Mouse (Mus musculus): ENCODE measurements around the gene Tex45. TPM values are rescaled to one million over a fixed set of nuclear protein-coding genes. Genes with fewer than 3 reads are reported as not detected.
A peak's percentile ranks its signal among the peaks of the same experiment; 100 is the strongest.

Tex45 gene
- total and polyA plus RNA-seq, 3 experiments, result 0.11 TPM; not detected in 2

DNA sequence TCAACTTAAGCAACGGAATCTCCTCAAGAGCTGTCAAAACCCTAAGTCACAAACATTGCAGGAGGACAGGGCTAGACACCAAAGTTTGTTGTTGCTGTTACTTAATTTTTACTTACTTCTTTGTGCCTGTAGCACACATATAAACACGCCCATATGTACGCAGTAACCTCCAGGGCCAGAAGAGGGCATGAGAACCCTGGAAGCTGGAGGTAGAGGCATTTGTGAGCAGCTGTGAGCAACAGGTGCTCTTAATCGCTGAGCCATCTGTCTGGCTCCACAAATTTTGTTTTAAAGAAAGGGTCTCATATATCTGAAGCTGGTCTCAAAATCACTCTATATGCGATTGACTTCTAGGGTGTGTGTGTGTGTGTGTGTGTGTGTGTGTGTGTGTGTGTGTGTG, 6.4 kb upstream of the Tex45 start:
- peaks cover 36% of the 10 kb centered on the region for H3K36me3 ChIP-seq (replicated peaks)
- ATAC-seq (ENCODE audit: extremely low read depth, insufficient number of reproducible peaks, low FRiP score, poor library complexity, severe bottlenecking), result peak; percentile 46; the same call in 1 of the 2 replicates
- H3K9me3 ChIP-seq (replicated peaks), result no peaks in the 10 kb centered on the region
- H3K27me3 ChIP-seq (ENCODE audit: insufficient read depth, low read length), result no peaks in the 10 kb centered on the region
- no peak for DNase-seq (ENCODE audit: low spot score)
- H3K4me3 ChIP-seq (ENCODE audit: low read depth, low read length), result no peak overlapping the region
- H3K4me1 ChIP-seq (ENCODE audit: insufficient read depth, low read depth, low read length), result peaks cover 26% of the 10 kb centered on the region
- TF ChIP-seq TAL1 (conservative IDR thresholded peaks at IDR 0.05; ENCODE audit: low read depth, low read length) (no peak), GATA2 (IDR thresholded peaks at IDR 0.05; ENCODE audit: borderline replicate concordance, low read depth, low read length) (no peak), POLR2AphosphoS5 (IDR thresholded peaks at IDR 0.05; ENCODE audit: insufficient replicate concordance, low read depth, low read length) (no peak), CTCF (IDR thresholded peaks at IDR 0.05; ENCODE audit: low read depth, low read length) (no peak; the same call in 1 of the 2 replicates), GATA1 (IDR thresholded peaks at IDR 0.05; ENCODE audit: borderline replicate concordance, low read length) (no peak)

DNA sequence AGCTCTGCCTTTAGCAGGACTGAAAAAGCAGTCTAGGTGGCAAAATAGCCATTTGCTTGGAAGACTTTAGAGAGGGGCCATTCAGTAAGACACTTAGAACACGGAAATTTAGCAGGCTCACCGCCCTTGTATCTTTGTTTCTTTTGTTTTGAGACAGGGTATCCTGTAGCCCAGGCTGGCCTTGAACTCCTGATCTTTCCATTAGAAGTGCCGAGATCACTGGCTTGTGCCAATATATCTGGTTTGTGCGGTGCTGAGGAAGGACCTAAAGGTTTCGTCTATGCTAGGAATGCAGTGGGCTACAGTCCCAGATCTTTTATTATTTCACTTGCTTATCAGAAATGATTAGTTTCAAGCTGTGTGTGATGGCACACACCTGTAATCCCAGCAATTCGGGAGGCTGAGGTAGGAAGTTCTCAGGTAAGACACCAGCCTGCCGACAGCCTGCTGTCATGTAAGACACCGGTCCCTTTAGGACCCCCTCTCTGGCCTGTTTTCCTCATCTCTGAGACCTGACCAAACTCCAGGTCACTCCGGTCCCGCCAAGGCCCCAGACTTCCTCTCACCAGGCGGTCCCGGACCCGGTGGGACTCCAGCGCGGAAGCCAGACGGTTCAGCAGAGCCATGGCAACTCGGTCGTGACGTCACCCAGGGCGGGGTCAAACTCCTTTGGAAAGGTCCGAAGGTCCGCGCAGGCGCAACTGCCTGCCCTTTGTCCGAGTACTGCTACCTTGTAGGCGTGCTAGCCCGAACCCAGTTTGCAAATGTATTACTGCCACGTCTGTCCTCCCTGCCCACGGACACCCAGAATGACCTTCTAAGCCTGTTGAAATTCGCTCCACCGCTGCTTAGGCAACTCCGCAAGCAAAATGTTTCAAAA, 3.4 kb upstream of the Tex45 start, which contains the start of gene Pex11g:
Gene Pex11g, minus strand, starts transcription at position 675 of the 880 bp plus-strand sequence.
- H3K9me3 ChIP-seq (replicated peaks), result no peaks in the 10 kb centered on the region
- DNase-seq (ENCODE audit: low spot score) (peak; percentile 87), ATAC-seq (ENCODE audit: extremely low read depth, insufficient number of reproducible peaks, low FRiP score, poor library complexity, severe bottlenecking) (peak; percentile 95)
- no peak for TF ChIP-seq TAL1 (conservative IDR thresholded peaks at IDR 0.05; ENCODE audit: low read depth, low read length)
- no peak for TF ChIP-seq CTCF (IDR thresholded peaks at IDR 0.05; ENCODE audit: low read depth, low read length)
- TF ChIP-seq POLR2AphosphoS5 (IDR thresholded peaks at IDR 0.05; ENCODE audit: insufficient replicate concordance, low read depth, low read length), result no peak
- TF ChIP-seq GATA2 (IDR thresholded peaks at IDR 0.05; ENCODE audit: borderline replicate concordance, low read depth, low read length), result no peak
- no peak for TF ChIP-seq GATA1 (IDR thresholded peaks at IDR 0.05; ENCODE audit: borderline replicate concordance, low read length)
- peaks cover 13% of the 10 kb centered on the region for H3K36me3 ChIP-seq (replicated peaks)
- peak within 1 kb of the TSS; percentile 73 for H3K4me3 ChIP-seq (ENCODE audit: low read depth, low read length)
- peaks cover 10% of the 10 kb centered on the region for H3K27me3 ChIP-seq (ENCODE audit: insufficient read depth, low read length)
- H3K4me1 ChIP-seq (ENCODE audit: insufficient read depth, low read depth, low read length), result peaks cover 23% of the 10 kb centered on the region

DNA sequence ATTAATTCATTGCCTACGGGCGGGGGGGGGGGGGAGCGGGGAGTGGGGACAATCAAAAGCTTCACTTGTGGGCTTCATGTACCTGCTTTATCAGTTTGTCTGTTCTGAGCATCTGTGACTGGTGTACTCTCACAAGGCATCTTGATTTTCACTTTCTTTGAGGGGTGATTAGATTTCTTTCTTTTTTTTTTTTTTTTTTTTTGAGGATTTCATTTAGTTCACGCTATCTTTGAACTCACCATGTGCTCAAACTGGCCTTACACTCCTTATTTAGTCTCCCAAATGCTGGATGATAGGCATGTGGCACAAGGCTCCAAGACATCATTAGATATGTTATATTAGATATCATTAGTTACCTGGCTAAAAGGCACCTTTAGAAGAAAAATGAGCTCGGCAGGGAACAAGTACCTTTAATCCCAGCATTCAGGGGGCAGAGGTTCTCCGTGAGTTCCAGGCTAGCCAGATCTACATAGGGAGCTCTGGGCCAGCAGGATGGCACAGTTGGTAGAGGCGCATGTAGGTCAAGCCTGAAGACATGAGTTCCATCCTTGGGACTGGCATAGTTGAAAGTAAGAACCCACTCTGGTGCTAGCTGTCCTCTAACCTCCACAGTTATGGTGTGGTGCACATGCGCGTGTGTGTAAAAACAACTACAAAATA, 2.6 kb upstream of the Tex45 start:
- peaks cover 8% of the 10 kb centered on the region for H3K36me3 ChIP-seq (replicated peaks)
- peaks cover 23% of the 10 kb centered on the region for H3K4me1 ChIP-seq (ENCODE audit: insufficient read depth, low read depth, low read length)
- ATAC-seq (ENCODE audit: extremely low read depth, insufficient number of reproducible peaks, low FRiP score, poor library complexity, severe bottlenecking), result no peak
- TF ChIP-seq POLR2AphosphoS5 (IDR thresholded peaks at IDR 0.05; ENCODE audit: insufficient replicate concordance, low read depth, low read length) (no peak), TAL1 (conservative IDR thresholded peaks at IDR 0.05; ENCODE audit: low read depth, low read length) (no peak), GATA1 (IDR thresholded peaks at IDR 0.05; ENCODE audit: borderline replicate concordance, low read length) (no peak), CTCF (IDR thresholded peaks at IDR 0.05; ENCODE audit: low read depth, low read length) (no peak), GATA2 (IDR thresholded peaks at IDR 0.05; ENCODE audit: borderline replicate concordance, low read depth, low read length) (no peak)
- H3K9me3 ChIP-seq (replicated peaks), result no peaks in the 10 kb centered on the region
- no peak for DNase-seq (ENCODE audit: low spot score)
- peaks cover 10% of the 10 kb centered on the region for H3K27me3 ChIP-seq (ENCODE audit: insufficient read depth, low read length)
- H3K4me3 ChIP-seq (ENCODE audit: low read depth, low read length), result peak overlapping the region; percentile 73

DNA sequence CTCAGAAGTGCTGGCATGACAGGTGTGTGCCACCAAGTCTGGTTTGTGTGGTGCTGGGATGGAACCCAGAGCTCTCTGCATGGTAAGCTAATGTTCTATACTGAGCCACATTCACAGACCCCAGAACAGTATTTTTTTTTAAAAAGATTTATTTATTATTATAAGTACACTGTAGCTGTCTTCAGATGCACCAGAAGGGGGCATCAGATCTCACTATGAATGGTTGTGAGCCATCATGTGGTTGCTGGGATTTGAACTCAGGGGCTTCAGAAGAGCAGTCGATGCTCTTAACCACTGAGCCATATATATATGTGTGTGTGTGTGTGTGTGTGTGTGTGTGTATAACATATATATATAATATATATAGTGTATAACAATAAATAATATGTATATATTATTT, 1.8 kb upstream of the Tex45 start:
- Histone ChIP-seq H3K9me3 (replicated peaks) (no peaks in the 10 kb centered on the region), H3K36me3 (replicated peaks) (peaks cover 4% of the 10 kb centered on the region), H3K4me1 (ENCODE audit: insufficient read depth, low read depth, low read length) (peaks cover 23% of the 10 kb centered on the region), H3K4me3 (ENCODE audit: low read depth, low read length) (no peak overlapping the region), H3K27me3 (ENCODE audit: insufficient read depth, low read length) (peaks cover 13% of the 10 kb centered on the region)
- no peak for ATAC-seq (ENCODE audit: extremely low read depth, insufficient number of reproducible peaks, low FRiP score, poor library complexity, severe bottlenecking)
- TF ChIP-seq GATA2 (IDR thresholded peaks at IDR 0.05; ENCODE audit: borderline replicate concordance, low read depth, low read length) (no peak), GATA1 (IDR thresholded peaks at IDR 0.05; ENCODE audit: borderline replicate concordance, low read length) (no peak), CTCF (IDR thresholded peaks at IDR 0.05; ENCODE audit: low read depth, low read length) (no peak), TAL1 (conservative IDR thresholded peaks at IDR 0.05; ENCODE audit: low read depth, low read length) (no peak), POLR2AphosphoS5 (IDR thresholded peaks at IDR 0.05; ENCODE audit: insufficient replicate concordance, low read depth, low read length) (no peak)
- no peak for DNase-seq (ENCODE audit: low spot score)

DNA sequence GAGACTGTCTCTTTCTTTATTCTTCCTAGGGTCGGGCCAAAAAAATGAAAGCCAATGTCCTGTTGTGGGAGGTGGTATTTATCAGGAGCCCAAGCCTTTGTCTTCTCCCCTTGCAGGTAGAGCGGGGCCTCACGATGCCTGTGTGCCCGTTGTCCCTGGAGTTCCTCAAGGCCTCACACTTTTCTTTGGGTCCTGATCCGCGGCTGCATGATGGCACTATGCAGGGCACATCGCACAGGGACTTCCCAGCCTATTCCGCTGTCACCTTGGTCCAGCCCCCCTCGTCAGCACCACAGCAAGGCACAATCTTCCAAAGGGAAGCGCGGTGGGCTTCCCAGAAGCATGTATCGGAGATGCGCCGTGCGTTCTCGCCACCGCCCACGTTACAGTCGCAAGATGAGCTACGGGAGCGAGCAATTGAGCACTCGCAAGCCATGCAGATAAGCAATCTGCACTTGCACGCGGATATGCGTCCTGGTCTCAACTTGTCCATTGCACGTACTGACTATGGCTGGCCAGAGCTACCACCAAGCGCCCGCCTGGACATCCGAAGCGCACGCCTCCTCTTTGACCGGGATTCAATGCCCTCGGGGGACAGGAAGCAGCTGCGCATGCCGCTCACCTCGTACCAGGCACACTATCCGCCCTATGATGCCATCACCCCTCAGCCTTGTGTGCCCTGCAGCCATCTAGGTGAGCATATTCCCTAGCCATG, 5.2 kb downstream of the Tex45 start:
- no peak for DNase-seq (ENCODE audit: low spot score)
- Histone ChIP-seq H3K4me3 (ENCODE audit: low read depth, low read length) (no peak overlapping the region), H3K36me3 (replicated peaks) (no peaks in the 10 kb centered on the region), H3K9me3 (replicated peaks) (no peaks in the 10 kb centered on the region), H3K4me1 (ENCODE audit: insufficient read depth, low read depth, low read length) (no peaks in the 10 kb centered on the region), H3K27me3 (ENCODE audit: insufficient read depth, low read length) (peaks cover 28% of the 10 kb centered on the region)
- TF ChIP-seq GATA1 (IDR thresholded peaks at IDR 0.05; ENCODE audit: borderline replicate concordance, low read length) (no peak), GATA2 (IDR thresholded peaks at IDR 0.05; ENCODE audit: borderline replicate concordance, low read depth, low read length) (no peak), TAL1 (conservative IDR thresholded peaks at IDR 0.05; ENCODE audit: low read depth, low read length) (no peak), POLR2AphosphoS5 (IDR thresholded peaks at IDR 0.05; ENCODE audit: insufficient replicate concordance, low read depth, low read length) (no peak), CTCF (IDR thresholded peaks at IDR 0.05; ENCODE audit: low read depth, low read length) (no peak)
- no peak for ATAC-seq (ENCODE audit: extremely low read depth, insufficient number of reproducible peaks, low FRiP score, poor library complexity, severe bottlenecking)

Data from G1E (cell line).